Mouse (Mus musculus): ENCODE data around the gene Ripk3. TPM values are rescaled to one million over a fixed set of nuclear protein-coding genes. Genes with fewer than 3 reads are reported as not detected.

Gene Ripk3
- total RNA-seq (2023) = 67.6 TPM

DNA sequence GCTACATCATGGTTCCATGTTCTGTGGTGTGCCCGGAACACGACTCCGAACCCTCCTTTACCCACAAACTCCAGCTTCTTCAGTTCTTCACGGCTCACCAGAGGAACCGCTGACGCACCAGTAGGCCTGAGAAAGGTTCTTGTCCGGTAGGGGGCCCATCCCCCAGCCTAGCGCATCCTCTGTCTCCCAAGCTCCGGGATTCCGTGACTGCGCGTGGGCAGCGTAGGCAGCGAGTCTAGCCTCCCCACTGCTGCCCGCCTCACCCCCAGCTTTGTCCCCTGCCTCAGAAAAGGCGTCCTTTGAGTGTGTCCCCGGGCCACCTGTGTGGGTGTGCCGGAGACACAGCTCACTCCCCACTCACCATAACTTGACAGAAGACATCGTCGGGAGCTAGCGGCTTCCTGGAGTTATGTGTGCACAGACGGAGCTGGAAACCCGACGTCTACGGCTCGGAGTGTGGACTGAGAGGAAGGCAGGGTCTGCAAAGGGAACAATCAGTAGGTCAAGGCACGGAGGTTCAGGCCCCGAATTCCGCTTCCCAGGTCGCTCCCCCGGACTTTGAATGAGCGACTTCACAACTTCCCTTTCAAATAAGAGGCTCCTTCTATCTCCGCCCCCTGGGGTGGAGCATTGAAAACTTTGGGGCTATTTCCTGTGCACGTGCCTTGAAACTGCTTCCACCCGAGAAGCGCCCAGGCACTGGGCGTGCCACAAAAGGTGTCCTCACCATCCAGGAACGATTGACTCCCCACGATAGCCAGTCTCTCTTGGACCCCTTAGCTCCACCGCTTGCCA is at the start of gene Ripk3:
TSS of gene Ripk3 (minus strand) at position 610 of the 795 bp plus-strand sequence.

DNA sequence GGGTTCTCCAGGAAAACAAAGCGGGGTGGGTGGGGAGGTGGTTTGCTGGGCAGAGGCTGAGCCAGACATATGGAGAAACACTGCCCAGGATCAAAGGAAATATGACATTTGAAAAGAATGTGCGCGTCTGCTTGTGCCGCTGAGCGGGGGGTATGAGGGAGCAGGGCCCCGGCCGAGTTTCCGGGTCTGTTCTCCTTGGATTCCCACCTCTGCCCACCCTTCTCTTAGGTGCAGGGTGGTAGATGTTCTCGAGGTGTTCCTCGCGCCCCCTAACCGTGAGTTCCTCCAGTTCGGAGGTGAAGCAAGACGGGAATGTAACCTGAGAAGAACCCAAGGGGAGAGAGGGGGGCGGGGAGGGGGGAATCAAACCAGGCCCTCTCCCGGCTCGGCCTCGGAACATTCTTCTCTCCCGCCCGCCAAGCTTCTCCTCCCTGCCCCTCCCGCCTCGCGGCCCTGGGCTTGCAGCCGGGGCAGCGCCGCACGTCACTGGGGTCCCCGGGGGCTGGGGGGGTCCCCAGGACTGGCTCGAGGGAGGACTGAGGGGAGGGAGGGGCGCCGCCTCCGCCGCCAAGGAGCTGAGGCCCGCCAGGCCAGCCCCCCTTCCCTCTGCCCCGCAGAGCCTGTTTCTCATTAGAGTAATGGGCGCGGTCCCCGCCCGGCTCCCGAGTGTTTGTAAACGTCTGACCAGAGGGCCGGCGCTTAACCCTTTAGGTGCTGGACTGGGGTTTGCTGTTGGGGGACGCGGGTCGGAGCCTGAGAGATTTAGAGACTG is 34.5 kb upstream of the Ripk3 start, which contains the start of gene Nfatc4:
TSS of gene Nfatc4 (plus strand) at position 154 of the 772 bp plus-strand sequence.

DNA sequence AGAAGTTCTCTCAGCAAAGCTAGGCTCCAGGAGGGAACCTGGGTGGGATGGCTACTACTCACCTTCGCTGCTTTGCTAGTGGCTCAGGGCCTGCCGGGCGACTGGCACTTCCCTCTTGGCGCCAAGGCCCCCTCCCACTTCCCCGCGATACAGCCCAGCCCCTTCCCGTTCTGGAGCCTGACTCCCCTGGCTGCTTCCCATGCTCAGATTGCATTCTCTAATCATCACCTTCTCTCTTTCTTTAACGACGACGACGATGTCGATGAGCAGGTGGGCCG is 4.8 kb downstream of the Ripk3 start, which contains the start of gene Adcy4:
TSS of gene Adcy4 (minus strand) at position 138 of the 278 bp plus-strand sequence.

DNA sequence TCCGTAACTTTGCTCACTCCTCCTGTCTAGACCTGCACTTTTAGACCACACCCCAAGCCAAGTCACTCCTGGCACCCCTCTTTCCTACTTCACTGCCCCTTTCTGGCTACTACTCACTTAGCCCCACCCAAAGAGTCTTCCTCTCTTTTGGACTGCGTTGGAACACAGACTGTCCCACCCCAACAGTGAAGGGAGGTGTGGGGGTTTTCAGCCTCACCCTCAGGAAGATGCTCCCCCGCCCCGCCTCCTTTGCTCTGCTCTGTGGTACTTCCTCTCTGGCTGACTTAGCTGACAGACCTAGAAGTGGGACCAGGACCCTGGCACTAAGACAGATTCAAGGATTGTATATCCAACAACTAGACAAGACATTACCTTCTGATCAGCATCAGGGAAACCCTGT is 23.0 kb downstream of the Ripk3 start, which contains the start of gene Ltb4r1:
TSS of gene Ltb4r1 (plus strand) at position 267 of the 400 bp plus-strand sequence.

DNA sequence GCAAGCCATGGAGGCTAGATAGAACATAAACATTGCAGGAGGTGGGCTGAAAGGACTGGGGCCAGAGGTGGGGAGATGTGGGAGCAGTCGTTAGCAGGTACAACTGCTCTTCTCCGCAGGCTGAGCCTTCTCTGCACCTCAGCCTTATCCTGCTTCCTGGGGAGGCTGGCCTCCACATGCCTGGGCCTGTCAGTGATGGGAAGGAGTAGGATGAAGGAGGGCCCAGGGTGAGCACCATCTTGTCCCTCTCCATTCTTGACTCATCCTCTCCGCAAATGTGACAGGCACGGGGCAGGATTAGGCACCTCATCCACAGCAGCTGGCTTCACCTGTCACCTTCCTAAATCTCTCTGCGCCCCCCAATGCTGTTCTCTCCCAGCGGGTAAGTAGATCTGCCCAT is 27.5 kb downstream of the Ripk3 start, which contains the start of gene Ltb4r2:
TSS of gene Ltb4r2 (plus strand) at position 266 of the 400 bp plus-strand sequence.

DNA sequence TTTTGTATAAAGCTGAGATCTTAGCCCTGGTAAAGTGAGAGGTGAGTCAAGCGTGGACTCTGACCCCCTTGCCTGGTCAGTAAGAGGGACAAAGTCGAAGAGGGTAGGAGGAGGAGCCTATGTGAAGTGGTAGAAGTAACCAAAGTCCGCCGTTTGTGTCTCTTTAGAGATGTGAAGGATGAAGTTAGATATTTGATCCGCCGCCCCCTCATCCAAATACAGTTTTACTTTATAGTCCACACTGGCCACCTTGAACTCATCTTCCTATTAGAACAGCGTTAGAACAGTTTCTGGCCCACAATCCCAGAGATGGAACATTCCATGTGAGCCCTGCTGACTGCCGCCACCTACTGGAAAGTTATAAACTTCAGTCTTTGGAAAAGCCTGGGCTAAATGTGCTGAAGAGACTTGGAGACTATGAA is 30.3 kb downstream of the Ripk3 start, which contains the start of gene Cideb:
TSS of gene Cideb (minus strand) at position 96 of the 422 bp plus-strand sequence.

DNA sequence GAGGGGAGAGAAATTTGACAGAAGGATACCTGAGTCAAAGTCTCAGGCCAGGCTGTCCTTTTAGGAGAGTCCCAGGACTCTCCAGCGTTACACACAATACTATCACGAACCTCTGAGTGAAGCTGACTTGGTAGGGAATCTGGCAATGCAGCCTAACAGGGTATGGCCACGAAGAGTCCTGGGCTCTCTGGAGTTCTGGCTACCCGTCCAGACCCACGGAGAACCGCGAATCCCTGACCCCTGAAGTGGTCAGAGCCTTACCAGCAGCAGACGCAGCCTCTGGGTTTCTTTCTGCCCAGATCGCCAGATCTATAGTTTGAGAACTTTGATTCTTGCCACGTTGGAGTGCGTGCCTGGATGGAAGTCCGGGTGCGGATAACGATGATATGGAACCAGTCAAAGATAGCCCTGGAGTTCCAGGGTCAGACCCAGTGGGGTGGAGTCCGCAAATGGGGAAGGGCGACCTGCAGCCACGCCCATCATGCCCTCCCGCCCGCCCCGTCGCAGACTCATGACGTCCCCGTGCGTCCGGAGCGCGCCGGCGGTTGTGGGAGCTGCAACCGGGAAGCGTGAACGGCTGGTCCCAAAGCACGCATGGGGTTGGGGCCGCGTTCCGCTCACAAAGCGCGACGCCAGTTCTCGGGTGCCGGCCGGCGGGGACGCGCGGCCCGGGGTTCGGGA is 43.3 kb downstream of the Ripk3 start, which contains the start of the genes Dhrs1 and Nop9:
TSS of gene Dhrs1 (minus strand) at position 511 of the 681 bp plus-strand sequence.
TSS of gene Nop9 (plus strand) at position 514 of the 681 bp plus-strand sequence.

Other genes with a start within 250 kb of the Ripk3 start
- 16.1 TPM for gene Pck2, start 248.6 kb downstream of the Ripk3 start, total RNA-seq (2023)
- 92.5 TPM for gene Dcaf11, start 228.9 kb downstream of the Ripk3 start, total RNA-seq (2023)
- 6.4 TPM for gene A730061H03Rik, start 228.5 kb downstream of the Ripk3 start, total RNA-seq (2023)
- gene Fitm1, start 213.2 kb downstream of the Ripk3 start, total RNA-seq (2023) = not detected
- 263 TPM for gene Psme1, start 210.7 kb downstream of the Ripk3 start, total RNA-seq (2023)
- gene Emc9, start 203.6 kb downstream of the Ripk3 start, total RNA-seq (2023) = 21.5 TPM
- 386 TPM for gene Psme2, start 197.8 kb downstream of the Ripk3 start, total RNA-seq (2023)
- 96.4 TPM for gene Rnf31, start 197.2 kb downstream of the Ripk3 start, total RNA-seq (2023)
- 94.6 TPM for gene Irf9, start 185.3 kb downstream of the Ripk3 start, total RNA-seq (2023)
- gene Rec8, start 170.8 kb downstream of the Ripk3 start, total RNA-seq (2023) = 0.44 TPM
- 71.9 TPM for gene Ipo4, start 152.9 kb downstream of the Ripk3 start, total RNA-seq (2023)
- gene Gm49378, start 151.0 kb downstream of the Ripk3 start, total RNA-seq (2023) = 2.7 TPM
- gene Tm9sf1, start 145.1 kb downstream of the Ripk3 start, total RNA-seq (2023) = 43.9 TPM
- gene Tssk4, start 138.7 kb downstream of the Ripk3 start, total RNA-seq (2023) = 3.5 TPM
- 41.7 TPM for gene Mdp1, start 128.4 kb downstream of the Ripk3 start, total RNA-seq (2023)
- gene Gmpr2, start 116.9 kb downstream of the Ripk3 start, total RNA-seq (2023) = 16.2 TPM
- gene Nedd8, start 116.7 kb downstream of the Ripk3 start, total RNA-seq (2023) = 153 TPM
- gene Tinf2, start 107.0 kb downstream of the Ripk3 start, total RNA-seq (2023) = 111 TPM
- gene Tgm1, start 74.9 kb downstream of the Ripk3 start, total RNA-seq (2023) = 2.0 TPM
- gene Rabggta, start 66.6 kb downstream of the Ripk3 start, total RNA-seq (2023) = 84.5 TPM
- 18.6 TPM for gene Dhrs1, start 43.2 kb downstream of the Ripk3 start, total RNA-seq (2023)
- 22.2 TPM for gene Nop9, start 43.2 kb downstream of the Ripk3 start, total RNA-seq (2023)
- not detected for gene Cideb, start 30.4 kb downstream of the Ripk3 start, total RNA-seq (2023)
- 0.21 TPM for gene Ltb4r2, start 27.4 kb downstream of the Ripk3 start, total RNA-seq (2023)
- 0.41 TPM for gene Ltb4r1, start 22.9 kb downstream of the Ripk3 start, total RNA-seq (2023)
- 0.27 TPM for gene Adcy4, start 4.8 kb downstream of the Ripk3 start, total RNA-seq (2023)
- gene Nfatc4, start 34.3 kb upstream of the Ripk3 start, total RNA-seq (2023) = not detected
- gene Nynrin, start 65.1 kb upstream of the Ripk3 start, total RNA-seq (2023) = 1.0 TPM
- gene Cbln3, start 95.5 kb upstream of the Ripk3 start, total RNA-seq (2023) = not detected
- 65.3 TPM for gene Khnyn, start 96.1 kb upstream of the Ripk3 start, total RNA-seq (2023)
- gene Sdr39u1, start 111.4 kb upstream of the Ripk3 start, total RNA-seq (2023) = 33.1 TPM
- not detected for gene Cma1, start 155.8 kb upstream of the Ripk3 start, total RNA-seq (2023)
- gene Cma2, start 162.1 kb upstream of the Ripk3 start, total RNA-seq (2023) = not detected
- gene Mcpt1, start 229.1 kb upstream of the Ripk3 start, total RNA-seq (2023) = not detected
- gene Mcpt9, start 241.6 kb upstream of the Ripk3 start, total RNA-seq (2023) = not detected

Measured in CD4-positive naive resting alpha-beta T cell, adult 57 days (primary cell).